Mouse (Mus musculus) neural tube, embryonic 12.5 days (tissue): Measurements from ENCODE around the gene Gorasp1. TPM values are rescaled to one million over a fixed set of nuclear protein-coding genes. Genes with fewer than 3 reads are reported as not detected.

ENCODE experiments used
- ATAC-seq: fragments of 200-750 bp; cut with Nextera tagmentation; 2 replicates; pipeline ENCODE4 v1.8.0; 2017; ENCODE audit warnings: low read depth, mild to moderate bottlenecking, moderate TSS enrichment, moderate library complexity; ENCODE audit not compliant: low FRiP score
- H3K27ac ChIP-seq: fragments of 300-500 bp; sonication (generic); 2 replicates; pipeline ENCODE4 v1.5.1; 2016
- H3K27me3 ChIP-seq: fragments of 300-500 bp; sonication (generic); replicated peaks from 2 replicates; pipeline ENCODE4 v1.6.1; 2016; ENCODE audit warnings: mild to moderate bottlenecking
- H3K36me3 ChIP-seq: fragments of 300-500 bp; sonication (generic); 2 replicates; pipeline ENCODE4 v1.6.1; 2016; ENCODE audit warnings: mild to moderate bottlenecking
- H3K4me1 ChIP-seq: fragments of 300-500 bp; sonication (generic); 2 replicates; pipeline ENCODE4 v1.6.1; 2016
- H3K4me2 ChIP-seq: fragments of 300-500 bp; sonication (generic); replicated peaks from 2 replicates; pipeline ENCODE4 v1.6.1; 2016; ENCODE audit warnings: mild to moderate bottlenecking
- H3K4me3 ChIP-seq: fragments of 300-500 bp; sonication (generic); 2 replicates; pipeline ENCODE4 v1.5.1; 2016
- H3K9ac ChIP-seq: fragments of 300-500 bp; sonication (generic); 2 replicates; pipeline ENCODE4 v1.6.1; 2016; ENCODE audit warnings: mild to moderate bottlenecking
- H3K9me3 ChIP-seq: fragments of 300-500 bp; sonication (generic); 2 replicates; pipeline ENCODE4 v1.6.1; 2016; ENCODE audit warnings: mild to moderate bottlenecking
- WGBS: fragments of 180-500 bp; shearing (Covaris S2); methylation state at CpG from one replicate; pipeline ENCODE4 v1.1.7; 2016; 5-methylcytosine and 5-hydroxymethylcytosine counted together
- polyA plus RNA-seq: library from polyadenylated mRNA; unstranded; fragments of >200 nt; fragmentation: Nextera tagmentation; extraction: Ambion mirVana; gene quantifications from 2 replicates; pipeline ENCODE4 v1.2.1, GENCODE M21; 2016

Gene Gorasp1
- 22.6 and 23.8 TPM in 2 replicates for polyA plus RNA-seq

DNA sequence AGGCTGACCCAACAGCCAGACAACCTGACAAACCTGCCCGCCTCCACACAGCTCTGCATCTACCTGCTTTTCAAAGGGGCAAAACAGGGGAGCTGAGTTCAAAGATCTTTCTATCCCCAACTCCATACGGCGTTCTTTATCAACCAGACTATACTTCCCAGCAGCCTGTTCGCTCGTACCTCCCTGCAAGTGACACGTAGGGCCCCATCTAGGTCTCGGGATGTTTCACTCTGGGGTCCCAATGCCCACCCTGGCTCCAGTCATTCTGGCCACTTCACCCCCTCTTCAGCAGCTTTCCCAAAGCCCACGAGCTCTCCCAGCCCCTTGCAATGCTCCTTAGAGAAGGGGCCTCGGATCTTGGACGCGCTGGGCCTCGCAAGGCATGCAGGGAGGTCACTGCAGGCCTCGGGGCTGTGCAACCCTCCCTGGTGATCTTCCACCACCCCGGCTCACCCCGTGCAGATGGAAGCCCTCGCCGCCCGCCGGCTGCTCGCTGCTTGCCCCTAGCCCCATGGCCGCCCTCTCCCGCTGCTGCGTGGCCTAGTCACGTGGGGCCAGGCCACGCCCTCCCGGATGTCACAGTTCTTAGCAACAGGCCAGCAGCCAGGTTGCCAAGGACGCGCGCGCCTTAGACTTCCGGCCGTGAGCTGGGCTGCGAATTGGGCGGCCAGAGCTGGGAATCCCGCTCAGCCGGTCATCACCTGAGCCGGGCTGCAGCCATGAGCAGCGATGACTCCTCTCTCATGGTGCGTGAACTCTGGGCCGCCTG lies at the start of gene Gorasp1, which contains the start of gene Ttc21a:
TSS of gene Gorasp1 (minus strand) at position 561 of the 769 bp plus-strand sequence.
TSS of gene Ttc21a (plus strand) at position 602 of the 769 bp plus-strand sequence.
- Histone ChIP-seq H3K9ac (peak within 1 kb of the TSS; percentile 87), H3K36me3 (peaks cover 3% of the 10 kb centered on the region; the same call in 1 of the 2 replicates), H3K27ac (no peak within 1 kb of the TSS), H3K27me3 (no peaks in the 10 kb centered on the region), H3K9me3 (no peaks in the 10 kb centered on the region), H3K4me3 (peak within 1 kb of the TSS; percentile 55), H3K4me1 (peaks cover 17% of the 10 kb centered on the region), H3K4me2 (peak within 1 kb of the TSS; percentile 77)
- peak; percentile 98 for ATAC-seq
- WGBS: 3% methylated on average over 40 of the region's 40 CpGs

DNA sequence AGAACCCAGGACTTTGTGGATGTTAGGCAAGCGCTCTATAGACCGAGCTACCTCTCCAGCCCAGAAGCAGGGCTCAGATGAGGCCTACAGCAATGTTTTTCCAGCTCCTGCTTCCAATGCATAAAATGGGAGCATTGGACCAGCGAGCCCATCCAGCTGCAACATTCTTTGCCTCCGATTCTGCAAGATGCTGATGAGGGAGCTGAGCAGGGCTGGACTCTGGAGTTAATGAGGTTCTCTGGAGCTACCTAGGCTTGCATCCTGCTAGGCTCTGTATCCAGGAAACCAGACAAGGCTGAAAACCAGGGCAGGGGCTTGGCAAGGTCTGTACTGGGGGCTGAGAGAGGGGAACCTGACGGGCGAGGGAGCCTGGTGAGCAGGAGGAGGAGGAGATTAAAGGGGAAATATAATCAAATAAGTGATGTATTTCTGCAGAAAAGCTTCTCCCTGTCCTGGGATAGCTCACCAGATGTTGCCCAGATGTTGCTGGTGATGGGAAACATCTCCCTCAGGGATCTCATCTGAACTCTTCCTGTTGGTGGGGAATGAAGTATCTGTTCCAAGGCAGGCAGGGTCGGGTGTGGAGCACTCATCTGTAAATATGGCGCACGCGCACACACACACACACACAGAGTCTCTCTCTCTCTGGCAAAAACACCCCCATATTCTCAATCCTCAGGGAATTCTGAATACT lies 48.7 kb upstream of the Gorasp1 start:
- WGBS: 76% methylated on average over 10 of the region's 10 CpGs
- H3K4me1 ChIP-seq: peaks cover 32% of the 10 kb centered on the region
- H3K4me2 ChIP-seq: no peak overlapping the region
- H3K27me3 ChIP-seq: peaks cover 13% of the 10 kb centered on the region
- H3K9ac ChIP-seq: no peak overlapping the region
- no peak overlapping the region for H3K27ac ChIP-seq
- H3K4me3 ChIP-seq: no peak overlapping the region
- no peak for ATAC-seq
- H3K36me3 ChIP-seq: no peaks in the 10 kb centered on the region
- no peaks in the 10 kb centered on the region for H3K9me3 ChIP-seq

DNA sequence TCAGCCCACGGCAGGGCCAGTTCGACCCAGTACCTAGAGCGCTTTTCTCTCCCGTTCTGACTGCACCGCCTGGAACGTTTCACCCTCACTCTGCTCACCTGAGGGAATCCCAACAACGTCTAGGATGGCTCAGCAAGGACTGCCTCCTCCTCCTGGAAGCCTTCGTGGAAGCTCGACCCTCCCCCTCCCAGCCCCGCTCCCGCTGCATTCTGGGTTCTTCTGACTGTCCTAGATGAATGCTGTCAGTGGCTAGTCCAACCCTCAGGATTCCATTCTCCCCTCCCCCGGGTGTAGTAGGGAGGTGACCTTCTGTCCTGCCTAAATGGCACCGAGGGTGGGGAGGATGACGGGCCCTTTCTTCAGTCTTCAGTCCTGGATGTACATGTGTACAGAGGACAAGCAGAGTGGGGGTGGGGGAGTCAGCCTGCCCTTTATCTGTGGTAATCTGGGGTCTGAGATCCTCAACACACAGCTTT lies 47.2 kb upstream of the Gorasp1 start, which contains the start of gene Csrnp1:
TSS of gene Csrnp1 (minus strand) at position 123 of the 476 bp plus-strand sequence.
- ATAC-seq: no peak
- no peak within 1 kb of the TSS for H3K27ac ChIP-seq
- 8% methylated on average over 14 of the region's 14 CpGs for WGBS

DNA sequence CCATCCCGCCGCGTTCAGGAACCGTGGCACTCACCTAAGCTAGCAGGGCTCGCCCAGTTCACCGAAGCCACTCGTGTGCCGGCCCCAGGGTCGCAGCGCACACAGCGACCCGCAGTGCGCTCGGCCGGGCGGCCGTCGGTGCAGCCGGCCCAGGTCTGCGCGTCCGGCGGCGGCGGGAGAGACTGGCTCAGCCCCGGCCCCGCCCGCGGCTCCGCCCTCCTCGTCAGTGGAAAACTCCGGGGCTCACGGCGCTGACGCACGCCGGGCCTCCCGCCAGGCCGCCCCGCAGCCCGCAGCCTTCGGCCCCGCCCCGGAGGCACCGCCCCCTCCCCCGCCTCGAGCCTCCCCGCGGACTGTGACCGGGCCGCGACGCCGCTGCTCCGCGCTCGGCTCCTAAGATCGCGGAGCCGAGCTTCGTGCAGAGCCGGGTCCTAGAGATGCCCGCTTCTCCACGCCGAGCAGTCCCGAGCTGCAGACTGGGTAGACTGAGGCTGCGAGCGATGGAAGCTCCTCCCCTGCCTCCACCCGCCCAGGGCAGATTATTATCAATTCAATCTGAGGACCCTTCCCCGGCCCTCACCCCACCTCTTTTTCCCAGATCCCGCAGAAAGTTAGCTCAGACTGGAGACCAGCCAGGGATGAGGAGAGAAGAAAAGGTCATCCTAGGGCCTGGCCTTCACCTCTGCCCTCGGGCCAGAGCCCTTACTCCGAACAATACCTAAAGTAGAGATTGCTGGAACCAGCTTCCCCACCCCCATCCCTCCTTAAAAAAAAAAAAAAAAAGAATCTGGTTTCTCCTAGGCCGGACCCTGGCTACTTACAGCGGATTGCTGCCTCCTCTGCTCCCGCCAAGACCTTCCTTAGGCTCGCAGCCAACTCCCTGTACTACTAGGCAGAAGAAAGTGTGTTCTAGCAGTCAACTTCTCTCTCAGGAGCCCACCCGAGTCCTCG lies 46.5 kb upstream of the Gorasp1 start:
- Histone ChIP-seq H3K36me3 (no peaks in the 10 kb centered on the region), H3K27ac (no peak overlapping the region), H3K4me1 (peaks cover 37% of the 10 kb centered on the region), H3K9me3 (no peaks in the 10 kb centered on the region), H3K27me3 (peaks cover 13% of the 10 kb centered on the region), H3K4me2 (peak overlapping the region; percentile 88), H3K4me3 (peak overlapping the region; percentile 56), H3K9ac (peak overlapping the region; percentile 56)
- under 1% methylated on average over 76 of the region's 79 CpGs for WGBS
- peak; percentile 61 for ATAC-seq

More for the DNA sequence above, 47.2 kb upstream of the Gorasp1 start, which contains the start of gene Csrnp1:
- Histone ChIP-seq H3K4me1 (peaks cover 37% of the 10 kb centered on the region), H3K27me3 (peaks cover 13% of the 10 kb centered on the region), H3K4me2 (peak within 1 kb of the TSS; percentile 88), H3K9ac (peak within 1 kb of the TSS; percentile 56), H3K9me3 (no peaks in the 10 kb centered on the region), H3K36me3 (no peaks in the 10 kb centered on the region), H3K4me3 (peak within 1 kb of the TSS; percentile 56)

DNA sequence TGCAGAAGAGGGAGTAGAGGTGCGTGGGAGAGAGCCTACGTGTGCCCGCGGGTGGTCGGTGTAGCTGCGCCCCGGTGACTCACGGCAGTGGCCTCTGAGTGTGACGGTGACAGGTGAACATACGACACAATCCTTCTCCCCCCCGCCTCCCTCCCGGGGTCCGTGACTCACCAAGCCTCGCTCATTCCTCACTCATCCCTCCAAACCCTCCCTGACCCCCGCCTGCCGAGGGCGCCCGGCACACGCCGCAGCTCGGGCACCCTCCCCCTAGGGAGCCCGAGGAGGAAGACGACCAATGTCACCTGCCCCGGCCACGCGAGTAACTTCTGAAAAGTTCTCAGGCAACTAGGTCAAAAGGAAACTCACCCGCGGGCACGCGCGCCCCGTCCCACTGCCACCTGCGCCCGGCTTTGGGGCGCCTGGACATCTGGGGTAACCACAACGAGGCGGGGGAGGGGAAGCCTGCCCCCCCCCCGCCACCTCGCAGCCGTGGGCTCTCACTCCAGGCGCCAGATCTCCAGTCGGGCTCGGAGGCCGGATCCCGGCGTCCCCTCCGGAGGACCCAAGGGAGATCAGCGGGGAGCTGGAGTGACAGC lies 45.7 kb upstream of the Gorasp1 start:
- no peak overlapping the region for H3K27ac ChIP-seq
- H3K4me1 ChIP-seq: peaks cover 43% of the 10 kb centered on the region
- H3K4me3 ChIP-seq: peak overlapping the region; percentile 56
- peak; percentile 3; the same call in 1 of the 2 replicates for ATAC-seq
- no peaks in the 10 kb centered on the region for H3K36me3 ChIP-seq
- H3K4me2 ChIP-seq: peak overlapping the region; percentile 88
- 2% methylated on average over 48 of the region's 48 CpGs for WGBS
- H3K9ac ChIP-seq: peak overlapping the region; percentile 56
- no peaks in the 10 kb centered on the region for H3K9me3 ChIP-seq
- peaks cover 13% of the 10 kb centered on the region for H3K27me3 ChIP-seq

DNA sequence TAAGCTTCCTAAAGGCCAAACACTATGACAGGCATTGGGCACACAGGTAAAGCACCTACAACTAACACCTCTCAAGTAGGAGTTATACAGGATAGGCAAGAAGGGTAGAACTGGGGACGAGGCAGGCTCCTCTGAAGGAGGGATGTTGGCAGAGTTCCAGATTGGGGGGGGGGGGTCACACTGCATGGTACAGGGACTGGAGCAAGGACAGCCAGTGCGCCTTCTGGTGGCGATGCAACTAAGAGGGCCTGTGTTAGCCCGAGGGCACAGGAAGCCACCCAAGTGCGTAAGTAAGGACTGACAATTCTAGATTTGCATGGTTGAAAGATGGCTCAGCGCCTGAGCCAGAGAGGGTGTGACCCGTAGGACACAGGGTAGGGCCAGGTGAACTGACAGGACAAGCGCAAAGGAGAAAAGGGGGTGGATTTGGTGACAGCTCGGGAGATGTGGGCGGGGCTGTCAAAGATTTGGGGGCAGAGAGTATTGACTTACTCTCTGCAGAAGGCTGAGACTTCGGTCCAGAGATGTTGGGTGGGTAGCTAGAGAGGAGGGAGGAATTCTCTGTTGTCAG lies 45.0 kb upstream of the Gorasp1 start:
- Histone ChIP-seq H3K9ac (no peak overlapping the region), H3K4me3 (peak overlapping the region; percentile 56; the same call in 1 of the 2 replicates), H3K4me1 (peaks cover 50% of the 10 kb centered on the region), H3K36me3 (no peaks in the 10 kb centered on the region), H3K9me3 (no peaks in the 10 kb centered on the region), H3K4me2 (peak overlapping the region; percentile 88), H3K27ac (no peak overlapping the region), H3K27me3 (peaks cover 13% of the 10 kb centered on the region)
- peak; percentile 9; the same call in 1 of the 2 replicates for ATAC-seq
- 4% methylated on average over 11 of the region's 11 CpGs for WGBS

DNA sequence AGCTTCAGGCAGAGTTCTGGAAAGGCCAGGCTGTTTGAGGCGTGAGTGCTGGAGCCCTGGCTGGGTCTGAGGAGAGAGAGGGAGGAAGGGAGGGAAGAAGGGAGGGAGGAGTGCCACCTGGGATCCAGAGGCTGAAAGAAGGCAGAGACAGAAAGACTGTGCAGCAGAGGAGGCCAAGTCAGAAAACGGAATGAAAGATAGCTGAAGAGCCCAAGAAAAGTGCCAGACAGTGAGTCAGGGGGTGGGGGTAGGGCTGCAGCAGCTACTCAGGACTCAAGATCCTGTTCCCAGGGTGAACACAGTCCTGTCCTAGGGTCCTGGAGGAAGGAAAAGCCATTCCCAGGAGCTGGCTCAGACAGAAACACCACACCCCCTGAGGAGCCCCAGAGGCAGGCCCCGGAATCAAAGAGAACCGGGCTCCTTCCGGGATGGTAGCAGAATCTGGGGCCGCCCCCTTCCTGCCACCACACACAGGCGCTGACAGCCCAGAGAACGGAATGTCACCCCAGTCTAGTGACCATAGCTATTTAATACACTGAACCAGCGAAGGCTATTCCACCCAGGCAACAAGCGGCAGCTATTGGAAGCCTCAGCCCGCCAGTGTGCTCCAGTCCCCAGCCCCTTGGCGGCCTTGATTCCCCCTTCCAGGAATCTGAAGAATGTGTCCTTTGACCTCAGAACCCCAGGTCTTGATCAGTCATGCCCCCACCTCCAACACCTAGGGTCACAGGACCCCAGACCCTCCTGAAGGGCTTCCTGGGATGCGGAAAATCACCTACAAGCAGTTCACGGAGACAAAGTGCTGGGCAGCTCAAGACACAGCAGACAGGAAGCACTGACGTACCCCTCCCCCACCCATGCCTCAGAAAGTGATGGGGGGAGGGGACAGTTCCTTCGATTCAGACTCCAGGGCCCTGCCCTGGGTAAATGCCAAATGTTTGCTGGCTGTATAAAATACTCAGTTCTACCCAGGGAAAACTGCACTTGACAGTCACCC lies 44.1 kb upstream of the Gorasp1 start:
- ATAC-seq: peak; percentile 30
- peaks cover 13% of the 10 kb centered on the region for H3K27me3 ChIP-seq
- H3K4me1 ChIP-seq: peaks cover 53% of the 10 kb centered on the region
- H3K9ac ChIP-seq: 0 out of 2 replicates have a peak overlapping the region, but pooled peaks have one; percentile 21
- no peaks in the 10 kb centered on the region for H3K36me3 ChIP-seq
- H3K4me3 ChIP-seq: peak overlapping the region; percentile 20
- H3K9me3 ChIP-seq: no peaks in the 10 kb centered on the region
- WGBS: 2% methylated on average over 16 of the region's 16 CpGs
- peak overlapping the region; percentile 46; the same call in 1 of the 2 replicates for H3K27ac ChIP-seq
- peak overlapping the region; percentile 88 for H3K4me2 ChIP-seq

DNA sequence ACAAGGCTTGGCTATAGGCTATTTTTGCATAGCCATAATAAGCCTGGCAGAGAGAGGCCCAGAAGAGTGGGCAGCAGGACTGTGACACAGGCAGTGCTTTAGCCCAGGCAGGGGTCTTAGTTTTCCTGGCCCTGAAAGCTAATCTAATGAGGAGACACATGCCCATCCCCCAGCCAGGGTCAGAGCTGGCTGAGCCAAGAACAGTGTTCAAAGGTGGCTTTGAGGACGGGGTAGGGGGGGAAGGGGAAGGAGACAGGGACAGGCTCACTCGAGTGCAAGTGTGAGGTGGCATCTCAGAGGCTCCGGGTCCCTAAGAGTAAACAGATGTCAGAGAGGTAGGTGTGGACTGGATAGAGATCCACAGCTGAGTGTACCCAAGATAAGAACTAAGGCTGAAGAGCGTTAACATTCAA lies 43.4 kb upstream of the Gorasp1 start:
- no peak overlapping the region for H3K4me3 ChIP-seq
- no peak overlapping the region for H3K9ac ChIP-seq
- peaks cover 13% of the 10 kb centered on the region for H3K27me3 ChIP-seq
- ATAC-seq: no peak
- peak overlapping the region; percentile 88 for H3K4me2 ChIP-seq
- WGBS: 10% methylated on average over 4 of the region's 4 CpGs
- H3K4me1 ChIP-seq: peaks cover 53% of the 10 kb centered on the region
- no peaks in the 10 kb centered on the region for H3K9me3 ChIP-seq
- H3K36me3 ChIP-seq: no peaks in the 10 kb centered on the region
- no peak overlapping the region for H3K27ac ChIP-seq

DNA sequence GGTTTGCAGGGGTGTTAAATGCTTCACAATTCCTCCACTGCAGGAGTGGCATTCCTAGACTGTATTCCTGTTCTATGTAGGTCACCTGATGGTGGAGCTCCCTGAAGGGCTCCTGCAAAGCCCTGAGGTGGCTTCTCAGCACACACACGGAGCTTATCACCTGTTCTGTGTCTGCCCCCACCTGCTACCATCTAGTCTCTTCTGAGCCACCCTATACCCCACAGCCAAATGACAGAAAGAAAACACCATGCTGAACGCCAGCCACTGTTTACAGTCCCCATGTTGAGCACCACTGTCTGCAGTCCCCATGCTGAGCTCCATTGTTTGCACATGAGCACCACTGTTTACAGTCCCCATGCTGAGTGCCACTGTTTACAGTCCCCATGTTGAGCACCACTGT lies 42.4 kb upstream of the Gorasp1 start:
- Histone ChIP-seq H3K9me3 (no peaks in the 10 kb centered on the region), H3K27ac (no peak overlapping the region), H3K4me2 (no peak overlapping the region), H3K4me3 (no peak overlapping the region), H3K9ac (no peak overlapping the region), H3K36me3 (no peaks in the 10 kb centered on the region), H3K27me3 (peaks cover 13% of the 10 kb centered on the region), H3K4me1 (peaks cover 53% of the 10 kb centered on the region)
- WGBS: 50% methylated on average over 2 of the region's 2 CpGs
- no peak for ATAC-seq

DNA sequence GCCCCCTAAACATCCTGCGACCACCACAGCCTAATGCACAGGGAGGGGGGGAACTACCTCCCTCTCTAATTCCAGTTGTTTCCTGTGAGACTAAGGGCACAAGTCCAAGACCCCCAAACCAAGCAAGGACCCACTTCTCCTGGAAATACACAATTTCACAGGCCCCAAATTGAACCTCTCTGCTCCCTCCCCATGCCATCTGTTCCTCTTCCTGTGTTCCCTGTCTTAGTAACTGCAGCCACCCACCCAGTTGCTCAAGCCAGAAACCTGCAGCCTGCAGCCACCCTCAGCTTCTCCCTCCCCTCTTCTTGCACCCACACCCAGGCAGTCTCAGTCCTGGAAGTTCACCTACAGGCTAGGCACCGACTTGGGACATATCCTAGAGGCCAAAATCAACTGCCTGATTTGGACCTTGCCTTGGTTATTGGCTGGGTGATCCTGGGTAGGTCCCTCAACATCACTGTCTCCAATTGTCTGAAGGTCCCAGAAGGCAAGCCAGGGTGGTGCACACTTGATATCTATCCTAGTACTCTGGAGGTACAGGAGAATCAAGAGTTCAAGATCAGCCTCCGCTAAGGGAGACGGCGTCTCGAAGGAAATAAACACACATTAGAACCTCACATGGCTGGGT lies 41.6 kb upstream of the Gorasp1 start:
- Histone ChIP-seq H3K4me3 (no peak overlapping the region), H3K27me3 (peaks cover 12% of the 10 kb centered on the region), H3K36me3 (no peaks in the 10 kb centered on the region), H3K4me1 (peaks cover 47% of the 10 kb centered on the region), H3K9ac (no peak overlapping the region), H3K9me3 (no peaks in the 10 kb centered on the region), H3K27ac (no peak overlapping the region), H3K4me2 (no peak overlapping the region)
- WGBS: 82% methylated on average over 6 of the region's 6 CpGs
- no peak for ATAC-seq
